Mouse (Mus musculus) urinary bladder, postnatal 25 days (tissue): ENCODE measurements around the gene Gm3317.
"Not testable (repeated sequence)": the region's sequence is repeated elsewhere in the genome, so short reads cannot be mapped to it uniquely, and the experiment has no call there.

Source experiments
- DNase-seq: peaks from one replicate; pipeline ENCODE4 v3.0.0; 2022; ENCODE audit warnings: low spot score

Gene Gm3317

GRCm38 (mm10) chr14:5164235-5164634 is at the start of gene Gm3317:
Gm3317 (plus strand) TSS chr14:5164535.
- not testable (repeated sequence) for DNase-seq

GRCm38 (mm10) chr14:5131219-5131618 is 33.1 kb upstream of the Gm3317 start, which contains the start of gene Gm8279:
Gm8279 (plus strand) TSS chr14:5131519.
- not testable (repeated sequence) for DNase-seq

DNA sequence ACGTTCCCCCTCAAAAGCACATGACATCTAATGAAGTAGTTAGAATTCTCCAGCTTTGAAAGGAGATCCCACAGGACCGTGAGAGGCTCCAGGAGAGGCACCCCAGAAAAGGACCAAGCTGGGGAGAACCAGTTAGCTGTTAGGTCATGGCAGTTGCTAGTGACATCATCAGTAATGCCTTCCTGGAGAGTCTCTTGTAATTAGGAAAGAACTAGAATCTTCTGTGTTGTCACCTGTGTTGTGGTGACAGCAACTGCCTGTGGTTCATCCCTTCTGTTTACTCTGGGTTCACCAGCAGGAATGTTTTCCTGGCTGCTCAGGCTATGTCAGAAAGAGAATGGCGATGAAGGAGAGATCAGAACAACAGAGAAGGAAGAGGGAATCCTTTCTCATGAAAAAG is 21.2 kb downstream of the Gm3317 start, which contains the start of gene Gm8271:
Gene Gm8271 (plus strand): TSS at position 301 of the 400 bp plus-strand sequence.
- not testable (repeated sequence) for DNase-seq
